Mouse (Mus musculus) MN1 (cell line): ENCODE results near the gene St3gal2.
"Not testable (repeated sequence)": the region's sequence is repeated elsewhere in the genome, so short reads cannot be mapped to it uniquely, and the experiment has no call there.

Experiments
- DNase-seq: peaks from one replicate; pipeline ENCODE4 v3.0.0-alpha.2; 2016; ENCODE audit warnings: low spot score

Gene St3gal2

GRCm38 (mm10) chr8:110911576-110912570 is 7.8 kb upstream of the St3gal2 start:
- DNase-seq, result no peak

- peak; percentile 82 for DNase-seq
These were observed 2.3 kb upstream of the St3gal2 start for GRCm38 (mm10) chr8:110917415-110917814.

- DNase-seq, result no peak
These were observed 1.7 kb upstream of the St3gal2 start for GRCm38 (mm10) chr8:110918027-110918426.

GRCm38 (mm10) chr8:110918460-110918859 is 1.3 kb upstream of the St3gal2 start:
- DNase-seq, result no peak

GRCm38 (mm10) chr8:110920032-110920772 is 480 bp downstream of the St3gal2 start:
- no peak for DNase-seq

- DNase-seq, result no peak
These were observed 1.1 kb downstream of the St3gal2 start for GRCm38 (mm10) chr8:110920773-110921277.

GRCm38 (mm10) chr8:110921492-110922230 is 1.9 kb downstream of the St3gal2 start:
- DNase-seq, result peak; percentile 44

- DNase-seq, result no peak
These were observed 6.0 kb downstream of the St3gal2 start for GRCm38 (mm10) chr8:110925691-110926140.

GRCm38 (mm10) chr8:110926690-110927089 is 7.0 kb downstream of the St3gal2 start:
- DNase-seq, result no peak

GRCm38 (mm10) chr8:110928435-110928834 is 8.7 kb downstream of the St3gal2 start:
- DNase-seq, result no peak

GRCm38 (mm10) chr8:110929066-110929465 is 9.3 kb downstream of the St3gal2 start:
- DNase-seq, result no peak

- not testable (repeated sequence) for DNase-seq
These were observed 9.9 kb downstream of the St3gal2 start for GRCm38 (mm10) chr8:110929672-110930071.

- peak; percentile 65 for DNase-seq
These were observed 11.6 kb downstream of the St3gal2 start for GRCm38 (mm10) chr8:110931176-110931939.

- no peak for DNase-seq
These were observed 12.7 kb downstream of the St3gal2 start for GRCm38 (mm10) chr8:110932444-110932843.

- no peak for DNase-seq
These were observed 13.6 kb downstream of the St3gal2 start for GRCm38 (mm10) chr8:110933272-110933671.

- DNase-seq, result no peak
These were observed 16.5 kb downstream of the St3gal2 start for GRCm38 (mm10) chr8:110936217-110936616.

- DNase-seq, result peak; percentile 58
These were observed 19.3 kb downstream of the St3gal2 start for GRCm38 (mm10) chr8:110938882-110939589.

GRCm38 (mm10) chr8:110940682-110941452 is 21.1 kb downstream of the St3gal2 start:
- no peak for DNase-seq

- peak; percentile 87 for DNase-seq
These were observed 21.8 kb downstream of the St3gal2 start for GRCm38 (mm10) chr8:110941453-110941948.
